Mouse (Mus musculus): ENCODE results near the gene Shroom4. TPM values are rescaled to one million over a fixed set of nuclear protein-coding genes. Genes with fewer than 3 reads are reported as not detected.
"Not testable (repeated sequence)": the region's sequence is repeated elsewhere in the genome, so short reads cannot be mapped to it uniquely, and the experiment has no call there.

Shroom4 gene
- total RNA-seq (2017) = 1.2 TPM in 2 replicates

DNA sequence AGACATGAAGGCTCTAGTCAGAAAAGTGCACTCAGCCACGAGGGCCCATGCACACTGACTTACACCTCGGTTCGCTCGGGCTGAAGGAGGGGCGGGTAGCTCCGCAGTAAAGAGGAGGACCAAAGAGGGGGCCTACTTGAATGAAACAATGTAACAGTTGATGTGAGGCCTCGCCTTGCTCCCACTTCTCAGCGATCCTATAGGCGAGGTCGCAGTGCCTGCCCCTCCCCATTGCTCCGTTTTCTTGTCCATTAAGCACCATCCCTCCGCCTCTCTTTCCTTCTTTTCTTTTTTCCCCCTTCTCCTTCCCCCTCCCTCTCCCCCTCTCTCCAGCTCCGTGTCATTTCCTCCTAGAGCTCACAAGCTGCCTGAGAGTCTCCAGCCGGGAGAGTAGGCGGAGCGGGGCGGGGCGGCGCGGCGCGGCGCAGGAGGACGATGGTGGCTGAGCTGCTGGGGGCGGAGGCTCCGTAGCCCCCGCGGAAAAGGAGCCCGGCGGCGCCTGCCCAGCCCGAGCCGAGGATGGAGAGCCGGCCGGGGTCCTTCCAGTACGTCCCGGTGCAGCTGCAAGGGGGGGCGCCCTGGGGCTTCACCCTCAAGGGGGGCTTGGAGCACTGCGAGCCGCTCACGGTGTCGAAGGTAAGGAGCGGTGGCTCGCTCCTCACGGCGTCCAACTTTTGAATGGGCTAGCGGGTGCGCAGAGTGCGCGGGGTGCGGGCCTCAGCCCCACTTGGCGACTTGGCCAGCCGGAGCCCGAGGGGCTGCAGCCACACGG is at the start of gene Shroom4:
TSS of gene Shroom4 (plus strand) at position 229 of the 772 bp plus-strand sequence.
- peak; percentile 87 for ATAC-seq (replicated peaks; ENCODE audit: low read depth, poor library complexity, severe bottlenecking)

DNA sequence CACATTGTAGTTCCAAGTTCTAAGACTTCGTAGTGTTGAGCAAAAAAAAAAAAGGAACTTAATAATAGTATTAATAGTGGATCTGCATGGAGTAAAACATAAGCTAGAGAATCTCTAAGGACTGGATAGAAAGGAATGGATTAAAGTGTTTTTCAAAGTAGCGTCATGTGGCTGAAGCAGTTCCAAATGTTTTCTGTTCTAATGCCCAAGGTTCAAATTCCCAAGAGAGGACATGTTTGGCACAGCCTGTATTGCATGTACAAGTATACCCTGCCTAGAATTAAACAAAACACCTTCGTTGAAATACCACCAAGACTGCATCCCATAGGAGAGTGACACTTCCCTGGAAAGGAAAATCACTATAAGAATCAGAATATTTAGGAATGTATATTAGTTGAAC is 42.8 kb upstream of the Shroom4 start:
- ATAC-seq (replicated peaks; ENCODE audit: low read depth, poor library complexity, severe bottlenecking) = no peak

DNA sequence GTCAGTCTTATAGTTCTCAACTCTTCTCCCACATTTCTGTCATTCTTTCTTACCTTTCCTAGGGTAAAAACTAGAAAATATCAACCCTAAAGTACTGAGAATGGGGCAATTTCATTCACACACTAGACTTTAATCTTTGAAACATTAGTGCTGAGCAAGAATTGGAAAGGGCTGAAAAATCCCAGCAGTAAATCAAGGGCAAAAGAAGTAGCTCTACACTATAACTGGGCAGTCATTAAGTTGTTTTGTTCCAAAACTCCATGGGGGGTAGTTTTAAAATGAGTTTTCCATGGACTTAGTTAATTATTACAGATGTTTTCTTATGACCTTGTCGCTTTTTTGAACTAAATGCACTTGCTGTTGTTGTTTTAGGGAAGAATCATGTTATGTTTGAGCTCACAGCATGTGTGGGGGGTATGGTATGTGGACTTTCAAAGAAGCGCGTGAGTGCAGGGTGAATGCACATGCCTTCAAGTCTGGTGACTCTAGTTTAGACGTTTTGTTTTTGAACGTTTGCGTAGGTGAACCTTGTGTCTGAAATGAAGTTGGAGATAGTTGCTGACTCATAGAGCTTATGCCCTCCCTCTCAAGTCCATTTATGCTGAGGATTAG is 42.0 kb upstream of the Shroom4 start:
- no peak for ATAC-seq (replicated peaks; ENCODE audit: low read depth, poor library complexity, severe bottlenecking)

- no peak for ATAC-seq (replicated peaks; ENCODE audit: low read depth, poor library complexity, severe bottlenecking)
These were observed 30.8 kb upstream of the Shroom4 start for GRCm38 (mm10) chrX:6368822-6369221.

DNA sequence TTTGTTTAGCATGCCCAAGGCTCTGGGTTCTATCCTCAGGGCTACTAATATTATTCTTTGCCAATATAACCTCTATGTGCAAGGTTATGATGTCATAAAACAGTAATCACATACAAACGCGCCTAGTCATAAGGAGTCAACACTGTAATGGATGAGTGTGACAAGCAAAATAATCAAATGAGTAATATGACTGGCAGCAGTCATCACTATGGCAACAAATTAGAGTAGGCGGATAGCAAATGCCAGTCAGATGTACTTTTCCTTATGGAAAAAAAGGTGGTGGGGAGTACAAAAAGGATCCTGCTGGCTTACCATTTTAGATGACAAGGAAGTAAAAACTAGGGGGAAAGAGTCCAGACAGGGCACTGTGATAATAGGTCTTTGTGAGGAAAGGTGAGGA is 28.9 kb upstream of the Shroom4 start:
- no peak for ATAC-seq (replicated peaks; ENCODE audit: low read depth, poor library complexity, severe bottlenecking)

- no peak for ATAC-seq (replicated peaks; ENCODE audit: low read depth, poor library complexity, severe bottlenecking)
These were observed 5.8 kb upstream of the Shroom4 start for GRCm38 (mm10) chrX:6393861-6394260.

DNA sequence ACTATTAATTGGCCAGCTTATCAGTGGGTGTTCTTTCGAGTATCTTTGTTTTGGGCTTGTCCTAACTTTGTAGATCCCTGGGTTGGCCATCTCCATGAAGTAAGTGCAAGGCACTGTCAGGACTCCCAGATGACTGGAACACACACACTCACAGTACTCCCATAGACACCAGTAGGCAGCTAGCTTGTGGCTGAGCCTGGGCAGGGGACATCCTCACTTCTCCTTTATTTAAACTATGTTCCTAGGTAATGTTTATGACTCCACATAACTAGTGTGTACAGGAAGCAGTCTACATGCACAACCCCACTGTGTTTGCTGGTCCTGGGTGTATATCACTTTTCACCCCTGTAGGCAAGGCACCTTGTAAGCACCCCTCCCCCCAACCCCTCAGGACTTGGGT is 461 bp upstream of the Shroom4 start:
- peak; percentile 47 for ATAC-seq (replicated peaks; ENCODE audit: low read depth, poor library complexity, severe bottlenecking)

DNA sequence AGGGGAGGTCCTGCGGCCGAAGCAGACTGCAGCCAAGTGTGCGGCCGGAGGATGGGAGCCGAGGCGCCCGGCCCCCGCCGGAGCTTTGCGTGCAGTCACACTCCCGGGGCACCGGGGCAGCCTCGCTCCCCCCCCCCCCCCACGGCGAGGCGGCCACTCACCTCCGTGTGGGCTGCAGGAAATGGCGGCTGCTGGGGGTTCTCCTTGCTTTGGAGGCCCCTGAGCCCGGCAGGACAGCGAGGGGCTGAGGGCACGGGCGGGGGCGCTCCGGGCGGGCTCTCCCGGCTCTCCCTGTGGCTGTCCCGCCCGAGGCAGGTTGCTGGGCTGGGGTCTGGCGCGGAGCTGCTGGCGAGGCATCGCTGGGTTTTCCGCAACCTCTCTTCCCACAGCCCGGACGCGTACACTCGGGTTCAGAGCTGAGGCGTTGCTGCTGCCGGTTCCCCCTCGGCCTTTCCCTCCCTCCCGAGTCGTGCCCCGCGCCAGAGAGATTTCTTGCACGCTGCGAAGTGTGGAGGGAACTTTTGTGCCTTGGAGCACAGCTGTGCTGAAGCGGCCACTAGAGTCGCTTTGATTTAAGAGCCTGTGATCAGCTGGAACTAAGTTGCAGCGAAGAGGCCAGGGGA is 855 bp downstream of the Shroom4 start:
- peak; percentile 15; the same call in 1 of the 2 replicates for ATAC-seq (replicated peaks; ENCODE audit: low read depth, poor library complexity, severe bottlenecking)

DNA sequence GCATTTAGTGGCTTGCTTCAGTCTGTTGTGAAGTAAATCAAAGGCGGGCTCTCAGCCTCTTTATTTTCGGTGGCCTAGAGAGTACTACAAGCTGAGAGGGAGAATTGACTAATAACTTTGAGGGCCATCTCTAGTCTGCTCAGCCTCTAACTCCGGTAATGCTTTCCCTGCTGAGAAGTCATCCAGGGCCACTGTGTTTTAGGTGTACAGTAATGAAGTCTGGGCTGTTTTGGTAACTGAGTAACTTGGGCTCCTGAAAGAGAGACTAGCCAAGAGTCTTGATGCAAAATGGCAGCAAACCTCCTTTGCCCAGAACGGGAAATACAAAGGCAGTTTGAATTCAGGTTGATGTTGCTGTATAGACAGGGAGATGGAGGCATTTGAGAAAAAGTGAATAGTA is 3.3 kb downstream of the Shroom4 start:
- ATAC-seq (replicated peaks; ENCODE audit: low read depth, poor library complexity, severe bottlenecking) = no peak

DNA sequence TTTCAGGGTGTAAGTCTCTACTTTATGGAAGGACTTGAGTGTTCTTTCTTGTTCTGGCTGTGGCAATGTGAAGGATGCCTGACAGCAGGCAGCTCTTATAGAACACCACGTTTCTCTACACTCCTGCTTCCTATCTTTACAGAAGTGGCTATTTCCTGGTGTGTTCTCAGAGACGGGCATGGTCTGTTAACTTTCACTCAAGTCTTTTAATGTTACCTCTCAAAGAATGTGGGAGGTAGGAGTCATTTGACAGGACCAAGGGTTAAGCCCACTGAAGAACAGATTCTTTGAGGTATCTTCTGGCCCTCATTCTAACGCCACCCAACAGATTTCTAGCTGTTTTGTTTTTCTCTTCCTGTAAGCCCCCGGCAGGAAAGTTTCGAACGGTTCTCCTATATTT is 9.5 kb downstream of the Shroom4 start:
- ATAC-seq (replicated peaks; ENCODE audit: low read depth, poor library complexity, severe bottlenecking) = no peak

DNA sequence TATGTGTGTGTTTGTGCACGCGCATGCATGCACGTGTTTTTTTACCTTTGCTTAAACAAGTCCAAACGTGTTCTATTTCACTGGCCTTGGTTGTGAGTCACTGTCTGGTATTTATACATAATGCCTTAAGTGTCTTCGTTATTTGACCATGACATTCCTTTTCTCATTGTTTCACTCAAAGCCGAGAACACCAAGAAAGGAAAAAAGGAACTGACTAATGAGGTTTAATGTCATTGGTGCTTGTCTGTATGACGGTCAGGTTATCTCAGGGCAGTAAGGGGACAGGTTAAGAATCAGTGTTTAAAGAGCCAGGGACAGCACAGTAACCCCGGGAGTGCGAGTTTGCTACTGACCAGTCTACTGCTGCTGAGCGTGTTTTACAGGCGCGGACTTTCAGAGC is 15.8 kb downstream of the Shroom4 start:
- no peak for ATAC-seq (replicated peaks; ENCODE audit: low read depth, poor library complexity, severe bottlenecking)

GRCm38 (mm10) chrX:6415936-6416335 is 16.3 kb downstream of the Shroom4 start:
- no peak for ATAC-seq (replicated peaks; ENCODE audit: low read depth, poor library complexity, severe bottlenecking)

GRCm38 (mm10) chrX:6418140-6418539 is 18.5 kb downstream of the Shroom4 start:
- 0 out of 2 replicates have a peak, but pooled peaks have one; percentile 50 for ATAC-seq (replicated peaks; ENCODE audit: low read depth, poor library complexity, severe bottlenecking)

GRCm38 (mm10) chrX:6435260-6435659 is 35.6 kb downstream of the Shroom4 start:
- peak; percentile 54 for ATAC-seq (replicated peaks; ENCODE audit: low read depth, poor library complexity, severe bottlenecking)

DNA sequence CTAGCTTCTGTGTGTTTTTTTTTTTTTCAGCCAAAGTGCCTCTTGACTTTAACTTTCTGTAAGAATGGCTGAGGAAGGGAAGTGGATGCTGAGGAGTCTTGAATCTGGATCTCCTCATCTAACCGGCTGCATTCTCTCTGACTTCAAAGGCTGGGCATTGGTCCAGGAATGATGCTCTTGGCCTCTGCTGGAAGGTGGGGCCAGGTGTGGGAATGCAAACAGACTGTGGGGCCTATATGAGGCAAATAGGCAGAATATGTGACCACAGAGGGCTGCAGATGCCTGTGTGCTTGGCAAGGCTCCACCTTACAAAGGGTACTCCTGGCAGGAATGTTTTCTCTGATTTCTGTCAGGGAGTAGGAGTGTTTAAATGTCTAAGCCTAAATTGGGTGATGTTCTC is 46.8 kb downstream of the Shroom4 start:
- ATAC-seq (replicated peaks; ENCODE audit: low read depth, poor library complexity, severe bottlenecking) = no peak

DNA sequence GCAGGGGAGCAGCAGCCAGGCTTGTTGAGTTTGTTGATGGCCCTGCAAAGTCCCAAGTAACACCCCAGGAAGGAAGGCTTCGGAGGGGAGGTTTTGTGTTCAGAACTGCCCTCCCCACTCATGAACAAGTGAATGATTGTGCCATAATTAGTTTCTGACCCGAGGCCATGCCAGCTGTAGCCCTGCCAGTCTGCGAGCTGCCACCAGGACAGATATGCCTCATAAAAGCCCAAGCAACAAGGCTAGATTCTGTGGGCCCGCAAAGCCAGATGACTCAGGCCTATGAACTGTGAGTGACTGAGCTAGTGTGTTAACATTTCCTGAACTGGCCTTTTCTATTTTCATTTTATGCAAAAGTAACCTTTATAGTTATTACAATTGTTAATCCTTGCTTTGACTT is 48.3 kb downstream of the Shroom4 start:
- ATAC-seq (replicated peaks; ENCODE audit: low read depth, poor library complexity, severe bottlenecking) = no peak

- ATAC-seq (replicated peaks; ENCODE audit: low read depth, poor library complexity, severe bottlenecking) = no peak
These were observed 53.6 kb downstream of the Shroom4 start for GRCm38 (mm10) chrX:6453220-6453619.

DNA sequence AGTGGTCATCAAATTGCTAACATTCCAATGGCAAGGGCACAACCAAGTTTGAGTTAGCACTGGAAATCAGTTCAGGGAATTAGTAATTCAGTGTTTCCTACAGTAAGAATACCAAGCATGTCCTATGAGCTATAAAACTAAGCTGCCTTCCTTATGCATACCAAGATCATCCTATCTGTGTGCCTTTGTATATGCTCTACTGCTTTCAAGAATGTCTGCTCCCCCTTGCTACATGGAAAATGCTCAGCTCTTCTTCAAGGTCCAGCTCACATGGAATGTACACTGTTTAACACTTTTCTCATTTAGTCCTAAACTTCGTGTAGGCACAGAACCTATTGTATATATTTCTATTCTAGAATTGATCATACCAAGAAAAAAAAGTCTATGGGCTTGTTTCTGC is 69.6 kb downstream of the Shroom4 start:
- not testable (repeated sequence) for ATAC-seq (replicated peaks; ENCODE audit: low read depth, poor library complexity, severe bottlenecking)

DNA sequence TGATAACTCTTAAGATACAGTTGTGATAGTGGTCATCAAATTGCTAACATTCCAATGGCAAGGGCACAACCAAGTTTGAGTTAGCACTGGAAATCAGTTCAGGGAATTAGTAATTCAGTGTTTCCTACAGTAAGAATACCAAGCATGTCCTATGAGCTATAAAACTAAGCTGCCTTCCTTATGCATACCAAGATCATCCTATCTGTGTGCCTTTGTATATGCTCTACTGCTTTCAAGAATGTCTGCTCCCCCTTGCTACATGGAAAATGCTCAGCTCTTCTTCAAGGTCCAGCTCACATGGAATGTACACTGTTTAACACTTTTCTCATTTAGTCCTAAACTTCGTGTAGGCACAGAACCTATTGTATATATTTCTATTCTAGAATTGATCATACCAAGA is 72.9 kb downstream of the Shroom4 start:
- not testable (repeated sequence) for ATAC-seq (replicated peaks; ENCODE audit: low read depth, poor library complexity, severe bottlenecking)

GRCm38 (mm10) chrX:6475177-6475576 is 75.5 kb downstream of the Shroom4 start:
- 0 out of 2 replicates have a peak, but pooled peaks have one; percentile 56 for ATAC-seq (replicated peaks; ENCODE audit: low read depth, poor library complexity, severe bottlenecking)

DNA sequence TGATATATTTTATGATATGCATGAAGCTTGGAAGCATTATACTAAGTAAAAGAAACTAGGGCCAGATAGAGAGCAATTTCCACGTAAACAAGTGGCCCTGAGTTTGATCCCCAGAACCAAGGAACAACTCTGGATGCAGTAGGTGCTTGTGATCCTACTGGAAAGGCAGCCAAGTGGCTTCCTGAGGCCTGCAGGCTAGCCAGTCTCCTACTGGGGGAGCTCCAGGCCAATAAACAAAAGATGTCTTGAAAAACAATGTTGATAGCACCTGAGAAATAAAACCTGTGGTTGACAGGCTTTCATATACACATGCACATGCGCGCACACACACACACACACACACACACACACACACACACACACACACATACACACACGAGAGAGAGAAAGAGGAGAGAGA is 82.6 kb downstream of the Shroom4 start:
- no peak for ATAC-seq (replicated peaks; ENCODE audit: low read depth, poor library complexity, severe bottlenecking)

All from common myeloid progenitor, adult 5-6 weeks (primary cell).